In genomic region chr3:121699849-121700248, GRCm38 (mm10) we compare ENCODE assay signal across 16 mouse cellular contexts. TPM values are rescaled to one million over a fixed set of nuclear protein-coding genes. Genes with fewer than 3 reads are reported as not detected.
DNase-seq lines count a peak whose midpoint lies in the region; ATAC-seq lines count a peak whose summit lies in the region.
"Had no signal": no experiment of that assay in that cellular context is flagged by ENCODE, and none has a peak within 500 bp of the region (broad histone marks: within the 10 kb centered on the region; RNA-seq: fewer than 3 reads in every experiment).

No protein-coding gene starts in this region.

- ATAC-seq in heart, embryonic 13.5 days (ENCODE audit: extremely low read depth, insufficient number of reproducible peaks, low FRiP score, low TSS enrichment), result no peak
- ATAC-seq in forebrain, embryonic 13.5 days, result peak; percentile 57
- ATAC-seq in hindbrain, embryonic 16.5 days, result peak; percentile 28
- peak; percentile 71 for ATAC-seq in neural tube, embryonic 12.5 days (ENCODE audit: low FRiP score, low read depth)
- ATAC-seq: inflammation-experienced regulatory T-cells, adult 6 months; lung, postnatal 0 days had no signal

- no peak overlapping the region for H3K4me3 ChIP-seq in heart, embryonic 13.5 days
- no peak overlapping the region for H3K4me3 ChIP-seq in forebrain, embryonic 13.5 days
- no peak overlapping the region for H3K4me3 ChIP-seq in hindbrain, embryonic 16.5 days (ENCODE audit: low read length)
- no peak overlapping the region for H3K4me3 ChIP-seq in neural tube, embryonic 12.5 days
- H3K4me3 ChIP-seq: heart, adult 2 months had no signal

- intact Hi-C loops in heart, postnatal 25 days (cut with DNase I), result no loop called here

- H3K27ac ChIP-seq in heart, embryonic 13.5 days (replicated peaks), result no peak overlapping the region
- peak overlapping the region; percentile 95 for H3K27ac ChIP-seq in forebrain, embryonic 13.5 days
- H3K27ac ChIP-seq in hindbrain, embryonic 16.5 days (ENCODE audit: low read depth, low read length), result peak overlapping the region; percentile 86
- H3K27ac ChIP-seq in neural tube, embryonic 12.5 days, result peak overlapping the region; percentile 69
- H3K27ac ChIP-seq: heart, adult 2 months had no signal

- H3K9me3 ChIP-seq in heart, embryonic 13.5 days, result no peaks in the 10 kb centered on the region
- H3K9me3 ChIP-seq in forebrain, embryonic 13.5 days (replicated peaks), result no peaks in the 10 kb centered on the region
- no peaks in the 10 kb centered on the region for H3K9me3 ChIP-seq in hindbrain, embryonic 16.5 days (ENCODE audit: control insufficient read depth, low read length)
- no peaks in the 10 kb centered on the region for H3K9me3 ChIP-seq in neural tube, embryonic 12.5 days

- H3K27me3 ChIP-seq in heart, embryonic 13.5 days (replicated peaks), result no peaks in the 10 kb centered on the region
- H3K27me3 ChIP-seq in forebrain, embryonic 13.5 days, result no peaks in the 10 kb centered on the region
- no peaks in the 10 kb centered on the region for H3K27me3 ChIP-seq in hindbrain, embryonic 16.5 days (replicated peaks; ENCODE audit: control insufficient read depth, insufficient read depth, low read length)
- no peaks in the 10 kb centered on the region for H3K27me3 ChIP-seq in neural tube, embryonic 12.5 days (replicated peaks)

- no peak overlapping the region for H3K9ac ChIP-seq in heart, embryonic 13.5 days
- H3K9ac ChIP-seq in forebrain, embryonic 13.5 days, result no peak overlapping the region
- no peak overlapping the region for H3K9ac ChIP-seq in hindbrain, embryonic 16.5 days (ENCODE audit: low read depth, low read length)
- no peak overlapping the region for H3K9ac ChIP-seq in neural tube, embryonic 12.5 days

- 86% methylated on average over 4 of the region's 4 CpGs for WGBS in heart, embryonic 13.5 days
- 35% methylated on average over 4 of the region's 4 CpGs for WGBS in forebrain, embryonic 13.5 days
- WGBS in hindbrain, embryonic 16.5 days, result 40% methylated on average over 4 of the region's 4 CpGs
- 41% methylated on average over 4 of the region's 4 CpGs for WGBS in neural tube, embryonic 12.5 days

- peaks cover 14% of the 10 kb centered on the region for H3K4me1 ChIP-seq in heart, embryonic 13.5 days
- H3K4me1 ChIP-seq in forebrain, embryonic 13.5 days, result peaks cover 34% of the 10 kb centered on the region
- peaks cover 22% of the 10 kb centered on the region for H3K4me1 ChIP-seq in hindbrain, embryonic 16.5 days (ENCODE audit: control insufficient read depth, insufficient read depth, low read depth, low read length)
- H3K4me1 ChIP-seq in neural tube, embryonic 12.5 days, result peaks cover 23% of the 10 kb centered on the region

- no peak for DNase-seq in heart, postnatal 25 days (ENCODE audit: low spot score)
- DNase-seq in kidney, adult 11 months, result no peak
- DNase-seq in heart, adult 8-10 months (ENCODE audit: low spot score), result no peak
- DNase-seq in heart, postnatal 4 days, result no peak
- DNase-seq: cerebellum, adult 11-12 months; kidney, postnatal 25 days had no signal

- no peaks in the 10 kb centered on the region for H3K36me3 ChIP-seq in heart, embryonic 13.5 days
- H3K36me3 ChIP-seq in forebrain, embryonic 13.5 days (ENCODE audit: poor library complexity, severe bottlenecking), result no peaks in the 10 kb centered on the region
- H3K36me3 ChIP-seq in hindbrain, embryonic 16.5 days (ENCODE audit: control insufficient read depth, insufficient read depth, low read length), result no peaks in the 10 kb centered on the region
- H3K36me3 ChIP-seq in neural tube, embryonic 12.5 days, result no peaks in the 10 kb centered on the region

- peak overlapping the region; percentile 44; the same call in 1 of the 2 replicates for H3K4me2 ChIP-seq in heart, embryonic 13.5 days
- peak overlapping the region; percentile 48 for H3K4me2 ChIP-seq in forebrain, embryonic 13.5 days
- peak overlapping the region; percentile 13; the same call in 1 of the 2 replicates for H3K4me2 ChIP-seq in hindbrain, embryonic 16.5 days (ENCODE audit: low read length)
- peak overlapping the region; percentile 42 for H3K4me2 ChIP-seq in neural tube, embryonic 12.5 days (replicated peaks)

RNA-seq across cellular contexts. Expression of gene F3, which starts 23.5 kb away (rescaled TPM):
- polyA plus RNA-seq in heart, embryonic 13.5 days (2015; fragmentation: Nextera tagmentation; extraction: Ambion mirVana), result 6.0 and 7.3 TPM in 2 replicates
- 10 to 100 TPM; 20.8 to 27.2 TPM for total RNA-seq in heart, postnatal 25 days (2021)
- polyA plus RNA-seq in forebrain, embryonic 13.5 days (2015; fragmentation: Nextera tagmentation; extraction: Ambion mirVana), result 6.6 and 8.4 TPM in 2 replicates
- 11.4 and 11.6 TPM in 2 replicates for polyA plus RNA-seq in hindbrain, embryonic 16.5 days (2015; fragmentation: Nextera tagmentation; extraction: Ambion mirVana)
- polyA plus RNA-seq in neural tube, embryonic 12.5 days (2016; fragmentation: Nextera tagmentation; extraction: Ambion mirVana), result 6.9 and 7.0 TPM in 2 replicates
- total RNA-seq in heart, adult 8-10 months (2022), result 10 to 100 TPM; 21.5 to 33.6 (median 24.0) TPM
- total RNA-seq in heart, postnatal 4 days (2021), result 10 to 100 TPM; 13.4 to 18.1 TPM

RNA-seq across cellular contexts. Expression of gene 4930432M17Rik, which starts 29.3 kb away (rescaled TPM):
- polyA plus RNA-seq in heart, embryonic 13.5 days (2015; fragmentation: Nextera tagmentation; extraction: Ambion mirVana), result not detected in 2 replicates
- not detected for total RNA-seq in heart, postnatal 25 days (2021)
- not detected in 2 replicates for polyA plus RNA-seq in forebrain, embryonic 13.5 days (2015; fragmentation: Nextera tagmentation; extraction: Ambion mirVana)
- not detected in 2 replicates for polyA plus RNA-seq in hindbrain, embryonic 16.5 days (2015; fragmentation: Nextera tagmentation; extraction: Ambion mirVana)
- polyA plus RNA-seq in neural tube, embryonic 12.5 days (2016; fragmentation: Nextera tagmentation; extraction: Ambion mirVana), result not detected in 2 replicates
- total RNA-seq in heart, adult 8-10 months (2022), result not detected
- total RNA-seq in heart, postnatal 4 days (2021), result not detected
- total RNA-seq: ES-E14; heart, adult 2 months had no signal
- polyA plus RNA-seq: heart, adult 2 months; inflammation-experienced regulatory T-cells, adult 6 months; limb, embryonic 14.5 days; lung, postnatal 0 days; stomach, embryonic 14.5 days had no signal
